Mouse (Mus musculus): Measurements from ENCODE around the gene Eif4h.
A peak's percentile ranks its signal among the peaks of the same experiment; 100 is the strongest.

The Eif4h gene

DNA sequence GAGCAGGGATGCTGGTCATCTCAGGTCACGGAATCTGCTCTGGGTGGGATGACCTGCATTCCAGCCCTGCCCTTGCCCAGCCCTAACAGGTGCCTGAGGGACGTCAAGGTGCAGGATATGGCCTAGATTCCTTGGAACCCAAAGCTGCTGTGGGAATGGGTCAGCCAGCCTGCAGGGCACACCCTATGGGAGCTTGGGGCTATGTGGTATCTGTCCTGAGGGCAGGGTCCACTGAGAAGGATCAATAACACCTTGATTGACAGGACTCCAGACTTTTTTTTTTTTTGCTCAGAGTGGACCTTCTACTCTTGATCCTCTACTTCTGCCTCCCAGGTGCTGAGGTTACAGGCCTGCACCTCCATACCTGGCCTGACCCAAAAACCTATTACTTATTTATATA, 8.1 kb upstream of the Eif4h start:
- DNase-seq = no peak

DNA sequence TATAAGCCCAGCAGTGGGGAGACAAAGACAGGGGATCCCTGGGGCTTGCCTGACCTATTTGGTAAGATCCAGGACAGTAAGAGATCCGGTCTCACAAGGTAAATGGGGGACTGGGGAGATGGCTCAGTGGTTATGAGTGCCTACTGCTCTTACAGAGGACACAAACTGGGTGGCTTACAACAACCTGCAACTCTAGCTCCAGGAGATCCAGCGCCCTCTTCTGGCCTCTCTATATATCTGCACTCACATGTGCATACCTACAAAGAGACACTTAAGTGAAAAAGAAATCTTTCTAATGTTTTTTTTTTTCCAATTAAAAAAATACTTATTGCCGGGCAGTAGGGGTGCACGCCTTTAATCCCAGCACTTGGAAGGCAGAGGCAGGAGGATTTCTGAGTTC, 7.2 kb upstream of the Eif4h start:
- no peak for DNase-seq

DNA sequence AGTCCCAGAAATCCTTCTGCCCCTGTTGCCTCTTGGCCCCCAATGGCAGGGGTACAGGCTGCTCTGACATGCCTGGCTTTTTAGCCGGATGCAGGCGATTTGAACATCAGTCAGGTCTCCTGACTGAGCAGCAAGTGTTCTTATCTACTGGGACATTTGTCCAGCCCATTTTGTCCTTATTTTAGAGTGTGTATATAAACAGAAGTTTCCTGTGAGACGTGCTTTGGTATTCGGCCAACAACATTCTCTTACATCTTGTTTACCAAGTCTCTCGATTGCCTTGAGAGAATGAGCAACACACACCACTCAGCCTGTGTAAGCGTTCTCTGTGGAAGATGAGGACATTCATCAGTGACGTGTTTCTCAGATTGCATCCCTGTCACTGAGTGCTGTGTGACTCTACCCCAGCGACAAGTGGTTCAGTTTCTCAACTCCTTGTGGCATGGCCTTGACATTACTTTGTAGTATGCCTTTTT, 5.4 kb upstream of the Eif4h start:
- no peak for DNase-seq

DNA sequence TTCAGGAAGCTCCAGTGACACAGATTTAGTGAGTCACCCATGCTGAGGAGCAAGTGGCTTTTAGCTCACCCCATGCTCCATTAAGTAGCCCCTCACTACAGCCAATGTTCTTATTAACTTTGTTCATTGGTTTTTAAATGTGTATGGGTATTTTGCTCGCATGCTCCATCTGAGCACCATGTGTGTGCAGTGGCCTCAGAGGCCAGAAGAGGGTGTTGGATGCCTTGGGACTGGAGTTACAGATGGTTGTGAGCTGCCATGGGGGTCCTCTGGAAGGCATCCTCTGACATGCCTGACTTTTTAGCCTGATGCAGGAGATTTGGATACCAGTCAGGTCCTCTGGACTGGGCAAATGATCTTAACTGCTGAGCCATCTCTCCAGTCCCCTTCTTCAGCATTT, 4.8 kb upstream of the Eif4h start:
- DNase-seq = no peak

DNA sequence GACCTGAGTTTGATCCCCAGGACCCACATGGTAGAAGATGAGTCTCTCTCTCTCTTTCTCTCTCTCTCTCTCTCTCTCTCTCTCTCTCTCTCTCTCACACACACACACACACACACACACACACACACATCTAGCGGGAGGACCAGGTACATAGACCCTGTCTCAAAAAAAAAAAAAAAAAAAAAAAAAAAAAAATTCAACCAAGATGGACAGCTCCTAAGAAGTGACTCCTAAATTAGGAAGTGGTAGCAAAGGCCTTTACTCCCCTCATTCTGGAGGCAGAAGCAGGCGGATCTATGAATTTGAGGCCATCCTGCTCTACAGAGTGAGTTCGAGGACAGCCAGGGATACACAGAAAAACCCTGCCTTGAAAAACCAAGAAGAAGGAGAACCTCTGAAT, 1.1 kb upstream of the Eif4h start:
- no peak for DNase-seq

DNA sequence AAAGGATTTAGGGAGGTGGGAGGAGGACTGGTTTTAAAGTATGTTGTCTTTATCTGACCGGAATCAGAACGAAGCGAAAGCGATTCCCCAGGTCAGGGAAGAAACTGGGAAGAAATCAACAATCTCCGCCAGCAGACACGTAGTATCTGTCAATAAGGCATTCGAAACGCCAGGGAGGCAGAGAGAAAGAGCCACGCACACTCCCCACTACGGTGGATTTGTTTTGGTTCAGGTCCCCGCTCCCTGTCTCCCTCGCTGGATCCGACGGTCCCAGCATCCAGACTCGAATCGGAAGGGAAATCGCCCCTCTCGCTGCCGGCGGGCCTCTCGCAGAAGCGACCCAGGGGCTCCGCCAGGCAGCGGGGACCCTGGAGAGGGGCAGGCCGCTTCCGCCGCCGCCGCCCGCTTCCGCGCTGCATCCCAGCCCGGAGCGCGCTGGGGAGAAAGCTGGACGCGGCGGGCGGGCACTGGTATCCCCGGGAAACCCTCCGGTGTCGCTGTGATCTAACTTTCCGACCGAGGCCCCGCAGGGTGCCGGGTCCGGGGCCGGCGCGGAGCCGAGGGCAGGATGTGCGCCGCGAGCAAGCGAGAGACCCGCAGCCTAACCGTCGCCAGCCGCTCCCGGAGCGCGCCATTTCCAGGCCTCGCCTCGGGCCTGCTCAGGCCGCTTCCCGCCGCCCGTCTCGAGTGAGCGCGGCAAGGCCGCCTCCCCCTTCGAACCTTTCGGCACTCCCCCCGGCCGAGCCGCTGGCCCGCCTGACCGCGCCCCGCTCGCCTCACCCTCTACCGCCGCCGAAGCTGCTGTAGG, 625 bp downstream of the Eif4h start:
- no peak for DNase-seq

DNA sequence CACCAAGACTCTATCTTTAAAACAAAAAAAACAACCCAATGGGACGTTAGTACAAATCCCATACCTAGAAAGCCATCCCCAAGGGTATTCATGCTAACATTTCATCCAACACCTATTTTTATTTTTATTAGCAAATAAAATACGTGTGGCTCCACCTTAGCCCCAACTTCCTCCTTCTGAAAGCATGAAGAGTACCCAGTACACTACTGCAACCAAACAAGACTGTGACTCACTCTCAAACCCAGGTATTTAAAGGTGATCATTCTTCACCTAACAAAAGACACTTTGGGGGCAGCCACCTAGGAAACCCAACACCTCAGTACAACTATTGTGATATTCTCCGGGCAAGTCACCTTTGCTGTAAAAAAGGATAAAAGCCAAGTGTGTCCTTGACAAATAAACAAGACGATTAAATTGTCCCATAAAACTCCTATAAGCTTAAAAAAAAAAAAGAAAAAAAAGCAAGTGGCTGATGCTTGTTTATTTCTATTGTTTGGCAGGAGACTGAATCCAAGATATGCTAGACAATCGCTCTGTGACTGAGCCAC, 1.4 kb downstream of the Eif4h start:
- DNase-seq = no peak

DNA sequence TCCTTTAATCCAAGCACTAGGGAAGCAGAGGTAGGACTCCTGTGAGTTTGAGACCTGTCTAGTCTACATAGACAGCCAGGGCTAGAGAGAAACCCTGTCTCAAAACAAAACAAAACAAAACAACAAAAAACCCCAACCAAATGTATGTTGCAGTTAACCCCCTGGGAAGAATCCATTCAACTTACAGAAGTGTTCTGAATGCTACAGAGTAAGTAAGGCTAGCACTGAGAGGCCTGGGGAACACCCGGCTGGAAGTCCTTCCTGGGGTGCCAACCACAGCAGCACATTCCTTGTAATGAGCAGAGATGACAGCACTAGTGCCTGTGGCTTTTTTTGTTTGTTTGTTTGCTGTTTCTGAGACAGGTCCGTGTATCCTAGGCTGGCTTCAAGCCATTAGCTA, 6.4 kb downstream of the Eif4h start:
- DNase-seq = no peak

DNA sequence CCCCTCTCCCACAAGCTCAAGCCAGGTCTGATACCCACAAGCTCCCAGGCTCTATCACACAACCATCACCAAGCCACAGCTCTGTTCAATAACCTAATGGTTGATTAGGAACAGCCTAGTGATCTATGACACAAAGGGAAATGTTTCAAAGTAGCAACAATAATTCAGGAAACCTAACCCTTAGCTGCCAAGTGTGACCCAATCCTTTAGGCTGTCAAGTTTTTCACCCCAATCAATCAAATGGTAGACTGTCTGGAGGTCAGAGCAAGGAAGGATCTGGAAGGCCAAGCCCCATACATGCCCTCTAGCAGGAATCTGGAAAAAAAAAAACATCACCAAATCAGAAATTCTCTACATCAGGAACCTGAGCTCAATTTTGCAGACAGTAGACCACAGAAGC, 8.5 kb downstream of the Eif4h start:
- no peak for DNase-seq

DNA sequence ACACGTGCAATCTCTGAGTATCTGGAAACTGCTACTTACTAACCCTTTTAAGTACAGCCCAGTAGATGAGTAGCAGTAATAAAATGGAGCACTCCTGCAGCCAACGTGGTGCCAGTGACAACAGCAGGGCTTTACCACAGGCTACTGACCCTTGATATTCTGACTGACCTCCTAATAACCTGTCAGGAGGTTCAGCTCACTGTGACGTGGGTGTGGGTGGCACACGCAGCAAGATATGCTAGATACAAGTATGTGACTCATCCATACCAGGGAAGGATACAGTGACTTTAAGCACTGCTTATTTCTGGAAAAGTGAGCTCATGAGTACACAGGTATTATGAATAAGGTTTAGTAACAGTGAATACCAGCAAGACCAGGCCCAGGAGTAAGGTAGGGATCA, 9.8 kb downstream of the Eif4h start:
- no peak for DNase-seq

DNA sequence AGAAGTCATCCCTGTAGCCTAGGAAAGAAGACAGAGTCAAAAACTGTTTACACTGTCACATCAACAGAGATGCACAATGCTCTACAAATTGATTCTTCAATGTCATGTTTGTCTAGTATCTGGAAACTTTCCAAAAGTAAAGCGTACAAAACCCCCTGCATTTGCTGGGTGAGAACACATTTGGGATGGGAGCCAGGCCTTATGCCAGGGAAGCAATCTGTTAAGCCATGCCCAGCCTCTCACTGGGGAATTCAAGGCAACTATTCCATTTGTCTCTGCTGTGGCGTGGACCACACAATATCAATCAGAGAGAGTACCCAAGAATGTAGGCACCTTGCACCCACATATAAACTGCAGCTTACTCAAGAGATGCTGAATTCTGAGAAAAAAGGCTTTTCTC, 17.2 kb downstream of the Eif4h start:
- DNase-seq = peak; percentile 32

DNA sequence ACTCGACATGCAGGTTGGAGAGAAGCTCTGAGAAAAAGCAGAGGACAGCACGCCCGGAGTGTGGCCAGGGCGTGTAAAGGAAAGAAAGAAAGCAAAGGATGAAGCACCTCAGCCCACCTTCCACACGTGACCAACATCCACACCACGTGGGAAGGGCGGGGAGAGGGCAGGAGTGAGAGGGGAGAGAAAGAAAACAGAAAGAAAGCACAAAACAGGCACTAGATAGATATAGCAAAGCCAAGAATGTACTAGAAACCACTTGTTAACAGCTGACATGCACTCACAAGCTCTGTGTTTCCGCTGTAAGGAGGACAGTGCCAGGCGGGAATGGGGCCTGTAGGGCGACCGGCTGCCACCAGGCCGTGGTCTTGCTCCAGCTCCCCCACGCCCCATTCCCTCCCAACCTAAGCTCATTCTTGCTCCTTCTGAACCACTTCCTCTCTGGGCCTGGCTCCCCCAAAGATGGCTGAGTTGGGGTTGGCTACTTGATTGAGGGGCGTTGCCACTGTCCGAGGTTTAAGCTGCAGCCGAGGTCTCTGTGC, 18.1 kb downstream of the Eif4h start:
- DNase-seq = no peak

DNA sequence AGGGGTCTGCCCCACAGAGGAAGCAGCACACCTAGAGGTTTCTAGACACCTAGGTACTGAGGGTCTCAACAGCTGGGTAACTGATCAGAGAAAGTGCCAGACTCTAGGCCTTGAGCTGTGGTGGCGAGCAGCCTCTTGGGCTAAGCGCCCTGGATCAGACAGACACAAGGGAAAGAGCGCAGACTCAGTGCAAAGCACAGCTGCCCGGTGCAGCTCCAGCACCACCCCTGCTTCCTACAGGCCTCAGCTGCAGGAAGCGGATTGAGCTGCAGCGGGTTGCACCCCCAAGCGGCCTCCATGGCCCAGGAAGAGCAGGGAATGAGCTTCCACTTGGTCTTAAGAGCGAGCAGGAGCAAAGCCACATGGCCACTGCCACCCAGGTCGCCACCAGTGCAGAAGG, 18.8 kb downstream of the Eif4h start:
- no peak for DNase-seq

DNA sequence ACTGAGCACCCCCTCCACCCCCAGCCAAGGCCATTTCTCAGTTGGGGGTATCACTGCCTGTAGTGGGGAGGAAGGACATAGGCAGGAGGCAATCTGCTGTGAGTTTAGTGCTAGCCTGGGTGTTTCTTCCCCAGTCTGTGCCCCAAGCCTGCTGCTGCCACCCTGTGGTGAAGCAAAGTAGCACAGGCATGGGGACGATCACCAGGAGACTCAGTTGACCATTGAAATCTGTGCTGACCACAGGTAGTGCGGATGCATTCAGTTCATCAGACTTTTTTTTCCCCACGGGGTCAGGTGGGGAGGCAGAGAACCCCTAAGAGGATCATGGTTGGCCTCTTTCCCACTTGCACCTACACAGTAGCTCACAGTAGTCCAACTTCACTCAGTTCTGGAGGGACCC, 22.2 kb downstream of the Eif4h start:
- DNase-seq = peak; percentile 39

DNA sequence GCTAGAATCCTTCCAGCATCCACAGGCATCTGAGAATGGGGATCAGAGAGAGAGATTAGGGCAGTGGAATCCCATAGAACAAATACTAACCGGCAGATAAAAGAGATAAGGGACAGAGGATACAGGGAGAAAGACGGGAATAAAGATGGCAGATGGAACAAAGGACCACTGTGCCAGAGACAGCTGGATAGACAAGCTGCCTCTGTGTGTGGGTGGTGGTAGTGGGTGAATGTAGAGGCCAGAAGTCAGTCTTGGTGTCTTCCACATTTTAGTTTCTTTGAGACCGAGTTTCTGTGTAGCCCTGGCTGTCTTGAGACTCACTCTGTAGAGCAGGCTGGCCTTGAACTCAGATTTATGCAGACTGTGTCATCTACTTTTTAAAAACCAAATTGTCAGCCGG, 23.5 kb downstream of the Eif4h start:
- no peak for DNase-seq

DNA sequence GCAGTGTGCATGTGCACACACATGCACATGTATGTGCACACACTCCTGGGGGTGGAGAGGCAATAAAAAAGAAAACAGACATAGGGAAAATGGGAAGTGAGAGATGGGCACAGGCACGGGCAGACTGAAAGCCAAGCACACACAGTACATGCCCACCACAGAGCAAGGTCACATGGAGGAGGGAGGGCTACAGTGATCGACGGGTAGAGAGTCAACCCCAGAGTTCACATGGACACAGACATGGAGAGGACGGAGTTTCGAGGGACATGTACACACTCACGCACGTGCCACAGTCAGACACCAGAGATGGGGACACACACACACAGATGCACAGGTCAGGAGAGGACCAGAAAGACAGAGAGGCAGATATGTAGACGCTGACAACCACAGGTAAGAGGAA, 23.9 kb downstream of the Eif4h start:
- no peak for DNase-seq

DNA sequence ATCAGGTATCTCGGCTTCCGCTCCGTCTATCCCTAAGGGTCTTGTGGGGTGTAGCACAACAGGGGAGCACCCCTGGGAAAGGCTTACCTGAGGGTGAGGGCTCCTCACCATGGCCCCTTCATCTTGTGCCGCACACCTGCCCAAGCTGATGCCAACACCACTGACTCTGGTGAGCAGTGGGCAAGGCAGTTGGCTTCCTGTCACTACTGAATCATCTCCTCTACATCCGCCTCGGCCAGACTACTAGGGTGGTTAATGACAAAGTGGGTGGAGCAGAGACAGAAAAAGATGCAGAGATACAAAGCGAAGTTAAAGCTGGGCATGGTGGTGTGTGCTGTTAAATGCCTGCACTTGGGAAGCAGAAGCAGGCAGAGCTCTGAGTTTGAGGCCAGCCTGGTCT, 24.5 kb downstream of the Eif4h start, which contains the start of gene Lat2:
Gene Lat2 (minus strand): TSS at position 224 of the 400 bp plus-strand sequence.
- DNase-seq = no peak

DNA sequence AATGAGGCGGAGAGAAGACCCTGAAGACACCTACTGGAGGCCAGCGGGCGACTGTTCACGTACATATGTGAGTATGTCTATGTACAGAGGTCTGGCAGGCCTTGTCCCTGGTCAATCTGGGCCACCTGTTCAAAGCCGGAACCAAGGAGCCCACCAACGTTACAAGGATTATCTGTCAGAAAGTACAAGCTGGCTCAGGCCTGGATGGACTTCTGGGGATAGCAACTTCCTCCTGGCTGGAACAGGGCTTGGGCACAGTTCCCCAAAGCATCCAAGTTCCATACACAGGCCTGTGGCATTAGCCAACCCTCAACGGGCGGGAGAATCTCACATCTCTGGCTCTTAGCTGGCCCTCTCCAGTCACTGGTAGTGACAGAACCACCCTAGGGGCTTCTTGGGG, 25.0 kb downstream of the Eif4h start:
- DNase-seq = no peak

DNA sequence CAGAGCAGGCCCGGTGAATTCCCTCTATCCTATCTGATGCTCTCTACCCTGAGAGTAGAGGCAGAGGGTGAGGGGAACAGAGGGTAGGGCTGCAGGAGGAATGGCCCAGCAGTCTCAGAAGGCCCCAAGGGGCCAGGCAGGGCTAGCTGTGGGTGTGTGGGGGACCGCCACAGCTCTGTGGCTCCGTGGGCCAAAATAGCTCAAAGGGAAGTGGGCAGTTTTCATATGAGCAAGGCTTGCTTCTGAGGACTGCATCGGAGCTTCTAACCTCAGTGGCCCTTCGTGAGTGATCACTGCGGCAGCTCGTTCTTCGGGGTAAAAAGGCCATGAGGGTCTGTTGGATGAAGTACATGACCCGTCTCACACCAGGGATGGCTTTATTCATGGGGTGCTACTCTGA, 25.6 kb downstream of the Eif4h start:
- no peak for DNase-seq

DNA sequence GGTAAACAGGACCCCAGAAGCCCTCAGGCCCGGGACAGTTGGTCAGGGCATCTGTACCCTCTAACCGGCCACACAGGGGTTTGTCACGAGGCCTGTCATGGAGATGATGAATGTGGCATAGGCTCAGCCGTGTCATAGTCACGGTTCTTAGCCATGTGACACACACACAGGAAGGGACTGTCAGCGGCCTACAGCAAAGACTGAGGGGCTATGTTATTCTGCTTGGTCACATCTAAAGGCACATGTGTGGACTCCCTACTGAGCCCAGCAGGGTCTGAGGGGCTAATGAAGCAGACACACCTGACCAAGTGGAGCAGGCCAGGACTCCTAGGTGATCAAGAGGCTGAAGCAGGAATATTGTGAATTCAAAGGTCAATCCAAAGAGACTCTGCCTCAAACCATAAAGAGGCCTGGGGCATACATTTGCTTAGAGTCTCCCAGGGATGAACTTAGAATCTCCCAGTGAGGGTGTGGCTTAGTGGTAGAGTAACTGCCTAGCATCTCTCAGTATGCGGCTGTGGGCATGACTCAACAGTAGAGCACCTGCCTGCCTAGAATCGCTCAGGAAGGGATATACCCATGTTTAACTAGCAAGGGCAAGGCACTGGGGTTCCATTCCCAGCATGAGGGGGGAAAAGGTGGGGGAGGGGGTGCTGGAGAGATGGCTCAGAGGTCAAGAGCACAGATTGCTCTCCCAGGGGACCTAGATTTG, 27.3 kb downstream of the Eif4h start:
- no peak for DNase-seq

DNA sequence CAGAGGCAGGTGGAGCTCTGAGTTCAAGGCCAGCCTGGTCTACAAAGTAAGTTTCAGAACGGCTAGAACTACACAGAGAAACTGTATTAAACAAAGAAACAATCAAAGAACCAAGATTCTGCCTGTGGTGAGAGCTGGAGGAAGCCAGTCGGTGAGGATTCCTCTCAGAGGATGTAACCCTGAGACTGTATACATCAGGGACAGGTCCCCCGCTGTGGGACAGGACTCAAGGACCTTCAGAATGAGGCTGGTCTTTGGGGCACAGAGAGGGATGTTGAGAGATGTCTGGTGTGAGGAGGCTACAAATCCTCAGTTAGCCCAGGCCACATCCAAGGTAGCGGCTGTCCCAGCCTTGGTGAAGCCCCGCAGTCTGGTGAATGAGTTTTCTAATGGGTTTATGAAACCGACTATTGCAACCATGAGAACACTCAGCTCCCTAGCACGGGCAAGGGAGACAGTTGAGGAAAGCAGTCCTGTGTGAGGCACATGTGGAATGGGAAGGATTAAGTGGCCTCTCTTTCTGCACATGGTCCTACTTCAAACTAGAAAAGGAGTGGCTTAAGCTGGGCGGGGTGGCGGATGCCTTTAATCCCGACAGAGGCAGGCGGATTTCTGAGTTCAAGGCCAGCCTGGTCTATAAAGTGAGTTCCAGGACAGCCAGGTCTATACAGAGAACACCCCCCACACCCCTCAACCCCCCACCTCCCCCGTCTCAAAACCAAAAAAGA, 29.2 kb downstream of the Eif4h start:
- DNase-seq = no peak

DNA sequence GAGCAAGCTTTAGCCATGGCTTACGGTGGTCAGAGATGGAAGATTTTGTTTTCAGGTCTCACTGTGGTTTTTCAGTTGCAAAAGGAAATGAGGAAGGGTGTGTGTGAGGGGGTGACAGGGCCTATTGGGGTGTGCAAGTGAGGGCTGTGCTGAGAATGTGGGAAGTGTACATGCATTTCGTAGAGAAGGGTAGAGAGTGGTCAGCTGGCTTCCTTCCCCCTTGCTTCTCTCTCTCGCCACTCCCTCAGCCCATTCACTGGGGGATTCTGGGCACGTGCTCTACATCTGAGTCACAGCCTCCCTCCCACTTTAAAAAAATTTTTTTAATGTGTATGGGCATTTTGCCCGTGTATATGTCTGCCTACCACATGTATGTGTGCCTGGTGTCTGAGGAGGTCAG, 32.2 kb downstream of the Eif4h start:
- no peak for DNase-seq

DNA sequence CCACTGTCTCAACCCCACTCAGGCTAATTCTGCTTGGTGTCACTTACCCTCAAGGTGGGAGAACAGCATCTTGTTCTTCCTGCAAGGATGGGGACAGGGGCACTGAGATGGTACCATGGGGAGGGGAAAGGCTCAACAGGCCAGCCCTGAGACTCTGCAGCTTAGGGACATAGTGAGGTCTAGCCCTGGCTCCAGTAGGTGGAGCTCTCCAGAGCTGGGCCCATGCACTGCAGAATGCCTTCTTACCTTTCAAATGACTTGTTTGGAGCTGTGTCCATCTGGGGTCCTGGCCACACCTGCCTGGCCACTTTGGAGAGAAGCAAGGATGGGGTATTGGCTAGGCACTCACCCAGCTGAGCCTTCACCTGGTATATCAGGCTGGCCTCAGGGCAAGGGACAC, 33.0 kb downstream of the Eif4h start:
- DNase-seq = no peak

Data from cerebellum, adult 8-10 months (tissue).